Mouse (Mus musculus) kidney, adult 2 months (tissue): ENCODE results near the gene Clec9a. TPM values are rescaled to one million over a fixed set of nuclear protein-coding genes. Genes with fewer than 3 reads are reported as not detected.
A peak's percentile ranks its signal among the peaks of the same experiment; 100 is the strongest.

ENCODE experiments used
- DNase-seq: peaks from one replicate; pipeline ENCODE4 v3.0.0; 2021
- H3K27ac ChIP-seq: fragments of 200-500 bp; 2 replicates; pipeline ENCODE4 v1.5.1; 2012; ENCODE audit warnings: low read depth, low read length, control low read depth, inconsistent platforms; ENCODE audit not compliant: insufficient read depth
- H3K27me3 ChIP-seq: fragments of 200-500 bp; replicated peaks from 2 replicates; pipeline ENCODE4 v1.6.1; 2012; ENCODE audit warnings: mild to moderate bottlenecking, moderate library complexity, low read length, inconsistent platforms; ENCODE audit not compliant: control insufficient read depth, insufficient read depth
- H3K36me3 ChIP-seq: fragments of 200-500 bp; 2 replicates; pipeline ENCODE4 v1.6.1; 2012; ENCODE audit warnings: mild to moderate bottlenecking, moderate library complexity, low read length, inconsistent platforms; ENCODE audit not compliant: control insufficient read depth, insufficient read depth
- H3K4me1 ChIP-seq: fragments of 200-500 bp; 2 replicates; pipeline ENCODE4 v1.6.1; 2011; ENCODE audit warnings: low read length; ENCODE audit not compliant: control insufficient read depth, insufficient read depth
- H3K4me3 ChIP-seq: fragments of 200-500 bp; 2 replicates; pipeline ENCODE4 v1.5.1; 2011; ENCODE audit warnings: mild to moderate bottlenecking, low read depth, low read length, control low read depth; ENCODE audit not compliant: insufficient read depth
- CTCF ChIP-seq: fragments of 200-500 bp; conservative IDR thresholded peaks from 2 replicates; pipeline ENCODE4 v1.5.1; 2011; ENCODE audit warnings: low read depth, mild to moderate bottlenecking, control low read depth, low read length, moderate library complexity, mixed read lengths; ENCODE audit not compliant: insufficient read depth, insufficient read length
- POLR2A ChIP-seq: fragments of 200-500 bp; IDR thresholded peaks from one replicate; pipeline ENCODE4 v1.6.1; 2011; ENCODE audit warnings: low read depth, low read length, control low read depth
- WGBS: fragments of 180-500 bp; shearing (Covaris S2); methylation state at CpG from one replicate; pipeline ENCODE4 v1.1.7; 2018; 5-methylcytosine and 5-hydroxymethylcytosine counted together
- polyA plus RNA-seq: library from polyadenylated mRNA; depleted of rRNA; stranded (reverse); fragments of >200 nt; gene quantifications from 2 replicates; pipeline ENCODE4 v1.2.3, GENCODE M21; 2012; rRNA removed

Clec9a gene
- polyA plus RNA-seq, 1 experiment: 0.86 TPM

- Histone ChIP-seq H3K4me1 (no peaks in the 10 kb centered on the region), H3K4me3 (no peak overlapping the region), H3K27ac (no peak overlapping the region), H3K36me3 (no peaks in the 10 kb centered on the region), H3K27me3 (no peaks in the 10 kb centered on the region)
- WGBS: 87% methylated on average over 2 of the region's 2 CpGs
- TF ChIP-seq POLR2A: no peak
- no peak for TF ChIP-seq CTCF
- DNase-seq: no peak
These were observed 29.4 kb downstream of the Clec9a start for GRCm38 (mm10) chr6:129438033-129438432.

GRCm38 (mm10) chr6:129449743-129450142 is 41.1 kb downstream of the Clec9a start:
- Histone ChIP-seq H3K4me3 (no peak overlapping the region), H3K27ac (peak overlapping the region; percentile 47; the same call in 1 of the 2 replicates)
- 59% methylated on average over 6 of the region's 6 CpGs for whole genome bisulfite sequencing

GRCm38 (mm10) chr6:129451411-129452039 is 42.9 kb downstream of the Clec9a start, which contains the start of gene Clec1a:
Clec1a (minus strand) TSS chr6:129452000.
- peak within 1 kb of the TSS; percentile 62 for H3K4me3 ChIP-seq
- peak within 1 kb of the TSS; percentile 36 for H3K27ac ChIP-seq
- H3K36me3 ChIP-seq: no peaks in the 10 kb centered on the region
- 44% methylated on average over 13 of the region's 13 CpGs for WGBS
- peak; percentile 79 for DNase-seq
- no peak for TF ChIP-seq POLR2A
- no peak for TF ChIP-seq CTCF
- H3K27me3 ChIP-seq: no peaks in the 10 kb centered on the region
- no peaks in the 10 kb centered on the region; the same call in 1 of the 2 replicates for H3K4me1 ChIP-seq

More at GRCm38 (mm10) chr6:129449743-129450142, 41.1 kb downstream of the Clec9a start:
- Histone ChIP-seq H3K27me3 (no peaks in the 10 kb centered on the region), H3K36me3 (no peaks in the 10 kb centered on the region), H3K4me1 (no peaks in the 10 kb centered on the region; the same call in 1 of the 2 replicates)
- TF ChIP-seq POLR2A (no peak), CTCF (no peak)
- peak; percentile 46 for DNase-seq

GRCm38 (mm10) chr6:129471386-129471785 is 62.7 kb downstream of the Clec9a start:
- H3K4me1 ChIP-seq: peaks cover 1% of the 10 kb centered on the region; the same call in 1 of the 2 replicates
- DNase-seq: no peak
- TF ChIP-seq CTCF (no peak), POLR2A (no peak)
- no peaks in the 10 kb centered on the region for H3K27me3 ChIP-seq
- 93% methylated on average over 6 of the region's 6 CpGs for WGBS
- H3K27ac ChIP-seq: no peak overlapping the region
- no peak overlapping the region for H3K4me3 ChIP-seq
- no peaks in the 10 kb centered on the region for H3K36me3 ChIP-seq

- 36% methylated on average over 5 of the region's 5 CpGs for WGBS
- DNase-seq: no peak
These were observed 64.0 kb downstream of the Clec9a start for GRCm38 (mm10) chr6:129472627-129473026.

More at GRCm38 (mm10) chr6:129472627-129473026, 64.0 kb downstream of the Clec9a start:
- no peak overlapping the region for H3K27ac ChIP-seq
- no peaks in the 10 kb centered on the region for H3K27me3 ChIP-seq
- no peak overlapping the region for H3K4me3 ChIP-seq
- TF ChIP-seq POLR2A (no peak), CTCF (no peak)
- no peaks in the 10 kb centered on the region for H3K36me3 ChIP-seq
- peaks cover 5% of the 10 kb centered on the region; the same call in 1 of the 2 replicates for H3K4me1 ChIP-seq

Other genes starting within 250 kb of the Clec9a start
- gene Clec2d, start 228.2 kb upstream of the Clec9a start, polyA plus RNA-seq: 42.9 and 67.0 TPM in 2 replicates
- gene Cd69, start 133.4 kb upstream of the Clec9a start, polyA plus RNA-seq: 0.11 and 0.78 TPM in 2 replicates
- 0.09 and 0.12 TPM in 2 replicates for gene 4922502D21Rik, start 77.1 kb upstream of the Clec9a start, polyA plus RNA-seq
- 0.34 and 0.63 TPM in 2 replicates for gene Clec12a, start 66.2 kb upstream of the Clec9a start, polyA plus RNA-seq
- gene Clec12b, start 23.0 kb upstream of the Clec9a start, polyA plus RNA-seq: 0.06 and 0.12 TPM in 2 replicates
- 0.24 and 0.41 TPM in 2 replicates for gene Clec1b, start 11.6 kb upstream of the Clec9a start, polyA plus RNA-seq
- 2.6 and 2.8 TPM in 2 replicates for gene Clec1a, start 43.1 kb downstream of the Clec9a start, polyA plus RNA-seq
- gene Olr1, start 98.3 kb downstream of the Clec9a start, polyA plus RNA-seq: 0.03 and 0.17 TPM in 2 replicates
- 124 and 212 TPM in 2 replicates for gene Tmem52b, start 103.7 kb downstream of the Clec9a start, polyA plus RNA-seq
- 648 and 804 TPM in 2 replicates for gene Gabarapl1, start 124.3 kb downstream of the Clec9a start, polyA plus RNA-seq
- gene Klre1, start 169.0 kb downstream of the Clec9a start, polyA plus RNA-seq: 0.30 TPM in 1 of 2 replicates, not detected in the other
- 0.72 TPM in 1 of 2 replicates, not detected in the other for gene Klrd1, start 182.9 kb downstream of the Clec9a start, polyA plus RNA-seq
- 0.18 and 0.41 TPM in 2 replicates for gene Klrk1, start 215.0 kb downstream of the Clec9a start, polyA plus RNA-seq
- gene Klrc3, start 234.5 kb downstream of the Clec9a start, polyA plus RNA-seq: 0.17 TPM in 1 of 2 replicates, not detected in the other